Mouse (Mus musculus) liver, adult 2 months (tissue): ENCODE measurements around the gene Fancg.

Source experiments
- CTCF ChIP-seq: fragments of 200-500 bp; IDR thresholded peaks from 2 replicates; pipeline ENCODE4 v1.5.1; 2011; ENCODE audit warnings: low read depth, low read length, control low read depth
- POLR2A ChIP-seq: fragments of 200-500 bp; IDR thresholded peaks from 2 replicates; pipeline ENCODE4 v1.6.1; 2011; ENCODE audit warnings: low read length, control low read depth; ENCODE audit not compliant: insufficient read depth; ENCODE audit errors: extremely low read depth

- no peak for TF ChIP-seq CTCF
- no peak for TF ChIP-seq POLR2A
These were observed 35.0 kb upstream of the Fancg start for GRCm38 (mm10) chr4:43045285-43045658.
